Mouse (Mus musculus) fat pad, adult 2 months (tissue): ENCODE results near the gene Stra8.

Experiments
- DNase-seq: peaks from one replicate; pipeline ENCODE4 v3.0.0-alpha.2; 2011; ENCODE audit warnings: low read depth, low spot score; ENCODE audit errors: extremely low read depth

Stra8 gene

GRCm38 (mm10) chr6:34939451-34939850 lies 19.5 kb downstream of the Stra8 start:
- no peak for DNase-seq

GRCm38 (mm10) chr6:34941496-34941895 lies 21.5 kb downstream of the Stra8 start:
- no peak for DNase-seq

- DNase-seq = no peak
Measured at GRCm38 (mm10) chr6:34942446-34942845, 22.5 kb downstream of the Stra8 start.

GRCm38 (mm10) chr6:34943499-34943898 lies 23.5 kb downstream of the Stra8 start:
- DNase-seq = no peak

- no peak for DNase-seq
Measured at GRCm38 (mm10) chr6:34946486-34947079, 26.6 kb downstream of the Stra8 start.

- DNase-seq = no peak
Measured at GRCm38 (mm10) chr6:34948461-34948860, 28.5 kb downstream of the Stra8 start.

GRCm38 (mm10) chr6:34951518-34951917 lies 31.6 kb downstream of the Stra8 start:
- no peak for DNase-seq

- DNase-seq = no peak
Measured at GRCm38 (mm10) chr6:34951956-34952667, 32.1 kb downstream of the Stra8 start.

GRCm38 (mm10) chr6:34954926-34955861 lies 35.2 kb downstream of the Stra8 start:
- no peak for DNase-seq

GRCm38 (mm10) chr6:34955862-34956241 lies 35.9 kb downstream of the Stra8 start:
- DNase-seq = no peak

- DNase-seq = no peak
Measured at GRCm38 (mm10) chr6:34959131-34959530, 39.2 kb downstream of the Stra8 start.

GRCm38 (mm10) chr6:34964550-34964949 lies 44.6 kb downstream of the Stra8 start:
- DNase-seq = no peak

- DNase-seq = no peak
Measured at GRCm38 (mm10) chr6:34965819-34966539, 46.0 kb downstream of the Stra8 start.

- no peak for DNase-seq
Measured at GRCm38 (mm10) chr6:34971181-34971580, 51.2 kb downstream of the Stra8 start.

- no peak for DNase-seq
Measured at GRCm38 (mm10) chr6:34979291-34979690, 59.3 kb downstream of the Stra8 start.

- DNase-seq = no peak
Measured at GRCm38 (mm10) chr6:34980661-34981060, 60.7 kb downstream of the Stra8 start.

GRCm38 (mm10) chr6:34987085-34987645 lies 67.2 kb downstream of the Stra8 start:
- DNase-seq = no peak

- no peak for DNase-seq
Measured at GRCm38 (mm10) chr6:34988081-34988761, 68.3 kb downstream of the Stra8 start, which contains the start of gene Slc23a4. Gene Slc23a4 (minus strand): TSS chr6:34988404.
